Comparison of ENCODE assay signal across 8 mouse cellular contexts in genomic region chr4:148950932-148951650, GRCm38 (mm10).
DNase-seq lines count a peak whose midpoint lies in the region; ATAC-seq and TF ChIP-seq lines count a peak whose summit lies in the region.

No protein-coding gene starts in this region.

- H3K27ac ChIP-seq in gastrocnemius, adult 2 months = peak overlapping the region; percentile 57
- peak overlapping the region; percentile 67 for H3K27ac ChIP-seq in hindbrain, embryonic 13.5 days
- H3K27ac ChIP-seq in neural tube, embryonic 13.5 days (replicated peaks) = peak overlapping the region; percentile 78

- peaks cover 58% of the 10 kb centered on the region for H3K4me1 ChIP-seq in hindbrain, embryonic 13.5 days (replicated peaks)
- H3K4me1 ChIP-seq in neural tube, embryonic 13.5 days (replicated peaks) = peaks cover 54% of the 10 kb centered on the region

- H3K4me2 ChIP-seq in hindbrain, embryonic 13.5 days = peak overlapping the region; percentile 70
- H3K4me2 ChIP-seq in neural tube, embryonic 13.5 days = peak overlapping the region; percentile 65

- H3K36me3 ChIP-seq in hindbrain, embryonic 13.5 days = peaks cover 4% of the 10 kb centered on the region; the same call in 1 of the 2 replicates
- H3K36me3 ChIP-seq in neural tube, embryonic 13.5 days = peaks cover 8% of the 10 kb centered on the region; the same call in 1 of the 2 replicates

- peak; percentile 65 for DNase-seq in adrenal gland, postnatal 10 days
- peak; percentile 42 for DNase-seq in cerebellum, adult 9-11 months
- DNase-seq in gastrocnemius, adult 2 months = peak; percentile 87
- peak; percentile 53 to 70 for DNase-seq in left cerebral cortex, postnatal 25 days (ENCODE audit: low spot score in 2 of 2)
- no peak for DNase-seq in thymus, postnatal 0 days (ENCODE audit: low spot score)

- peak overlapping the region; percentile 69; the same call in 1 of the 2 replicates for H3K9ac ChIP-seq in hindbrain, embryonic 13.5 days
- peak overlapping the region; percentile 67 for H3K9ac ChIP-seq in neural tube, embryonic 13.5 days

- WGBS in hindbrain, embryonic 13.5 days = 27% methylated on average over 25 of the region's 25 CpGs
- 24% methylated on average over 25 of the region's 25 CpGs for WGBS in neural tube, embryonic 13.5 days

- peak; percentile 34; the same call in 1 of the 2 replicates for ATAC-seq in hindbrain, embryonic 13.5 days (ENCODE audit: low FRiP score)
- peak; percentile 44 for ATAC-seq in neural tube, embryonic 13.5 days (ENCODE audit: low read depth)
- ATAC-seq in monocyte, adult 5-6 weeks (replicated peaks; ENCODE audit: insufficient number of reproducible peaks, low FRiP score, low TSS enrichment, poor library complexity, severe bottlenecking) = no peak

- no peaks in the 10 kb centered on the region for H3K9me3 ChIP-seq in hindbrain, embryonic 13.5 days
- H3K9me3 ChIP-seq in neural tube, embryonic 13.5 days = no peaks in the 10 kb centered on the region

- peak overlapping the region; percentile 34; the same call in 1 of the 2 replicates for H3K4me3 ChIP-seq in gastrocnemius, adult 2 months
- peak overlapping the region; percentile 43; the same call in 1 of the 2 replicates for H3K4me3 ChIP-seq in hindbrain, embryonic 13.5 days
- peak overlapping the region; percentile 39; the same call in 1 of the 2 replicates for H3K4me3 ChIP-seq in neural tube, embryonic 13.5 days

- H3K27me3 ChIP-seq in hindbrain, embryonic 13.5 days = peaks cover 78% of the 10 kb centered on the region
- H3K27me3 ChIP-seq in neural tube, embryonic 13.5 days = peaks cover 86% of the 10 kb centered on the region

- no peak for TF ChIP-seq CTCF in gastrocnemius, adult 2 months (IDR thresholded peaks at IDR 0.05)

- intact Hi-C loops in gastrocnemius, adult 2 months (cut with DNase I) = no loop called here
- intact Hi-C loops in left cerebral cortex, postnatal 25 days (cut with DNase I) = no loop called here
